Mouse (Mus musculus): ENCODE measurements around the gene Scn4b.

Scn4b gene

GRCm38 (mm10) chr9:45188570-45189563 is 50.7 kb downstream of the Scn4b start:
- DNase-seq (ENCODE audit: low read depth, low spot score) = no peak

GRCm38 (mm10) chr9:45189661-45190174 is 51.5 kb downstream of the Scn4b start:
- no peak for DNase-seq (ENCODE audit: low read depth, low spot score)

GRCm38 (mm10) chr9:45195468-45195867 is 57.3 kb downstream of the Scn4b start:
- no peak for DNase-seq (ENCODE audit: low read depth, low spot score)

- no peak for DNase-seq (ENCODE audit: low read depth, low spot score)
These were observed 58.1 kb downstream of the Scn4b start for GRCm38 (mm10) chr9:45196125-45196830.

GRCm38 (mm10) chr9:45197549-45197948 is 59.4 kb downstream of the Scn4b start:
- no peak for DNase-seq (ENCODE audit: low read depth, low spot score)

- DNase-seq (ENCODE audit: low read depth, low spot score) = no peak
These were observed 63.2 kb downstream of the Scn4b start for GRCm38 (mm10) chr9:45201319-45201947.

- DNase-seq (ENCODE audit: low read depth, low spot score) = no peak
These were observed 64.0 kb downstream of the Scn4b start for GRCm38 (mm10) chr9:45202021-45202798.
